In genomic region chr13:14004086-14004485, GRCm38 (mm10) we compare ENCODE assay signal across 11 mouse cellular contexts. TPM values are rescaled to one million over a fixed set of nuclear protein-coding genes. Genes with fewer than 3 reads are reported as not detected.
A peak's percentile ranks its signal among the peaks of the same experiment; 100 is the strongest.
DNase-seq lines count a peak whose midpoint lies in the region; ATAC-seq and TF ChIP-seq lines count a peak whose summit lies in the region.
"Had no signal": no experiment of that assay in that cellular context is flagged by ENCODE, and none has a peak within 500 bp of the region (broad histone marks: within the 10 kb centered on the region; RNA-seq: fewer than 3 reads in every experiment).

No protein-coding gene starts in this region.

- H3K4me2 ChIP-seq in liver, embryonic 14.5 days (ENCODE audit: low read depth) = no peak overlapping the region
- H3K4me2 ChIP-seq in liver, embryonic 11.5 days = no peak overlapping the region
- H3K4me2 ChIP-seq: embryonic facial prominence, embryonic 13.5 days had no signal

- TF ChIP-seq POLR2A in MEL (IDR thresholded peaks at IDR 0.05; ENCODE audit: control insufficient read depth in 1 of 2, insufficient read depth in 1 of 2, low read depth in 1 of 2, low read length in 2 of 2, poor library complexity in 1 of 2) = no peak

- H3K27me3 ChIP-seq in liver, embryonic 14.5 days (ENCODE audit: control insufficient read depth, insufficient read depth, low read length) = no peaks in the 10 kb centered on the region
- no peaks in the 10 kb centered on the region for H3K27me3 ChIP-seq in liver, embryonic 11.5 days (replicated peaks; ENCODE audit: control insufficient read depth, insufficient read depth, low read length)
- H3K27me3 ChIP-seq in MEL (ENCODE audit: control insufficient read depth in 1 of 2, insufficient read depth in 2 of 2, low read length in 2 of 2) = no peaks in the 10 kb centered on the region
- H3K27me3 ChIP-seq: embryonic facial prominence, embryonic 13.5 days had no signal

- no peaks in the 10 kb centered on the region for H3K9me3 ChIP-seq in liver, embryonic 14.5 days (ENCODE audit: control insufficient read depth, low read length)
- no peaks in the 10 kb centered on the region for H3K9me3 ChIP-seq in liver, embryonic 11.5 days (ENCODE audit: control insufficient read depth, low read length)
- no peaks in the 10 kb centered on the region for H3K9me3 ChIP-seq in MEL (replicated peaks; ENCODE audit: insufficient read depth, low read length)
- H3K9me3 ChIP-seq: embryonic facial prominence, embryonic 13.5 days had no signal

- no peak overlapping the region for H3K9ac ChIP-seq in liver, embryonic 14.5 days (replicated peaks)
- no peak overlapping the region for H3K9ac ChIP-seq in liver, embryonic 11.5 days (ENCODE audit: low read depth, low read length)
- H3K9ac ChIP-seq in MEL (ENCODE audit: control insufficient read depth, low read depth, low read length, poor library complexity, severe bottlenecking) = no peak overlapping the region
- H3K9ac ChIP-seq: embryonic facial prominence, embryonic 13.5 days had no signal

- no peak overlapping the region for H3K4me3 ChIP-seq in gastrocnemius, adult 2 months
- H3K4me3 ChIP-seq in liver, embryonic 14.5 days (ENCODE audit: insufficient read depth in 1 of 2, low read depth in 2 of 2, low read length in 2 of 2) = no peak overlapping the region
- no peak overlapping the region for H3K4me3 ChIP-seq in liver, embryonic 11.5 days (ENCODE audit: low read depth, low read length)
- H3K4me3 ChIP-seq in MEL (ENCODE audit: control insufficient read depth in 1 of 2, insufficient read depth in 1 of 2, low read depth in 2 of 2, low read length in 2 of 2) = no peak overlapping the region
- H3K4me3 ChIP-seq: embryonic facial prominence, embryonic 13.5 days had no signal

- ATAC-seq in liver, embryonic 14.5 days (ENCODE audit: insufficient read depth) = no peak
- no peak for ATAC-seq in liver, embryonic 11.5 days (replicated peaks; ENCODE audit: low FRiP score)
- 0 out of 2 replicates have a peak, but pooled peaks have one; percentile 35 for ATAC-seq in megakaryocyte, adult 5-6 weeks (ENCODE audit: poor library complexity, severe bottlenecking)

- peak; percentile 48 for TF ChIP-seq RAD21 in MEL (IDR thresholded peaks at IDR 0.05; ENCODE audit: low read depth, low read length)

- no peak overlapping the region for H3K27ac ChIP-seq in gastrocnemius, adult 2 months
- H3K27ac ChIP-seq in liver, embryonic 14.5 days = no peak overlapping the region
- H3K27ac ChIP-seq in liver, embryonic 11.5 days (ENCODE audit: low read depth, low read length) = no peak overlapping the region
- no peak overlapping the region for H3K27ac ChIP-seq in MEL (ENCODE audit: control insufficient read depth, low read depth, low read length)
- H3K27ac ChIP-seq: embryonic facial prominence, embryonic 13.5 days had no signal

- no peaks in the 10 kb centered on the region for H3K79me2 ChIP-seq in MEL (ENCODE audit: control insufficient read depth, insufficient read depth, low read length, poor library complexity)

- TF ChIP-seq EP300 in liver, embryonic 14.5 days (IDR thresholded peaks at IDR 0.05; ENCODE audit: low read depth) = no peak
- TF ChIP-seq EP300 in MEL (IDR thresholded peaks at IDR 0.05; ENCODE audit: low read depth in 1 of 2, low read length in 2 of 2) = no peak

- no peaks in the 10 kb centered on the region for H3K4me1 ChIP-seq in liver, embryonic 14.5 days (replicated peaks; ENCODE audit: control insufficient read depth in 2 of 2, insufficient read depth in 2 of 2, low read length in 1 of 2)
- no peaks in the 10 kb centered on the region for H3K4me1 ChIP-seq in liver, embryonic 11.5 days (replicated peaks; ENCODE audit: control insufficient read depth, insufficient read depth, low read length)
- H3K4me1 ChIP-seq in MEL (ENCODE audit: control insufficient read depth in 1 of 2, insufficient read depth in 2 of 2, low read length in 2 of 2) = no peaks in the 10 kb centered on the region
- H3K4me1 ChIP-seq: embryonic facial prominence, embryonic 13.5 days had no signal

- 68% methylated on average over 4 of the region's 4 CpGs for whole genome bisulfite sequencing in liver, embryonic 14.5 days (ENCODE audit: insufficient replicate concordance)
- 75% methylated on average over 4 of the region's 4 CpGs for WGBS in liver, embryonic 11.5 days

- no peak for DNase-seq in gastrocnemius, adult 2 months
- no peak for DNase-seq in gastrocnemius, postnatal 4 days (ENCODE audit: low spot score in 2 of 2)
- DNase-seq in liver, embryonic 14.5 days (ENCODE audit: low read depth in 3 of 3, low spot score in 3 of 3) = no peak
- no peak for DNase-seq in liver, embryonic 11.5 days (ENCODE audit: low spot score)
- peak; percentile 39 for DNase-seq in MEL (ENCODE audit: low read depth, low spot score)
- no peak for DNase-seq in urinary bladder, postnatal 10 days (ENCODE audit: low spot score)
- DNase-seq in frontal cortex, postnatal 36 days (ENCODE audit: low spot score in 2 of 2) = no peak
- DNase-seq: cerebellum, adult 9-10 months; layer of hippocampus, postnatal 36 days had no signal

- H3K36me3 ChIP-seq in liver, embryonic 14.5 days (replicated peaks; ENCODE audit: control insufficient read depth, insufficient read depth, low read depth) = peaks cover 60% of the 10 kb centered on the region
- peaks cover 23% of the 10 kb centered on the region for H3K36me3 ChIP-seq in liver, embryonic 11.5 days (ENCODE audit: control insufficient read depth, insufficient read depth, low read length)
- H3K36me3 ChIP-seq in MEL (ENCODE audit: control insufficient read depth in 1 of 2, insufficient read depth in 2 of 2, low read length in 2 of 2) = peaks cover 0 to 44% of the 10 kb centered on the region in 2 experiments; a peak in 3 of 4 replicates

- intact Hi-C loops in gastrocnemius, adult 2 months (cut with DNase I) = loop anchor here (10.0 kb wide), 1 partner anchor 131 kb away; no protein-coding TSS in a partner anchor

- TF ChIP-seq CTCF in gastrocnemius, adult 2 months (IDR thresholded peaks at IDR 0.05) = peak; percentile 36; the same call in 1 of the 2 replicates
- TF ChIP-seq CTCF in liver, embryonic 14.5 days (IDR thresholded peaks at IDR 0.05; ENCODE audit: low read depth) = peak; percentile 43
- peak in 2 of 3 experiments; percentile 22 to 39; a peak in 2 of 6 replicates for TF ChIP-seq CTCF in MEL (IDR thresholded peaks at IDR 0.05 in 2 of 3, conservative IDR thresholded peaks at IDR 0.05 in 1 of 3; ENCODE audit: control insufficient read depth in 1 of 3, insufficient read depth in 1 of 3, low read depth in 2 of 3, low read length in 3 of 3, poor library complexity in 1 of 3, severe bottlenecking in 1 of 3)

TF ChIP-seq in MEL, 35 proteins besides CTCF, POLR2A, EP300 and RAD21:
- no peak for TF ChIP-seq ETS1 (IDR thresholded peaks at IDR 0.05; ENCODE audit: low read depth, low read length)
- no peak for TF ChIP-seq RCOR1 (IDR thresholded peaks at IDR 0.05; ENCODE audit: low read depth, low read length)
- peak; percentile 48 for TF ChIP-seq SMC3 (IDR thresholded peaks at IDR 0.05; ENCODE audit: low read depth, low read length)
- peak; percentile 53 for TF ChIP-seq ZC3H11A (IDR thresholded peaks at IDR 0.05; ENCODE audit: low read depth, low read length)

RNA-seq across cellular contexts. Expression of gene Tbce, which starts 35.4 kb away (rescaled TPM):
- total RNA-seq in gastrocnemius, adult 2 months (2021) = 10 to 100 TPM; 16.6 to 18.9 TPM
- total RNA-seq in gastrocnemius, postnatal 4 days (2021) = 10 to 100 TPM; 29.4 to 31.1 TPM
- 24.0 and 34.6 TPM in 2 replicates for polyA plus RNA-seq in liver, embryonic 14.5 days (2012; rRNA removed)
- polyA plus RNA-seq in liver, embryonic 14.5 days (2014; fragmentation: Nextera tagmentation; extraction: Ambion mirVana) = 27.5 and 28.3 TPM in 2 replicates
- 49.3 and 50.9 TPM in 2 replicates for polyA plus RNA-seq in liver, embryonic 11.5 days (2014; fragmentation: Nextera tagmentation; extraction: Ambion mirVana)
- total RNA-seq in MEL (2012; rRNA removed) = 35.3 and 36.8 TPM in 2 replicates
- 10 to 100 TPM in 1 of 2 experiments, not detected in 1; 56.9 TPM for polyA plus RNA-seq in MEL (2012; ENCODE audit: insufficient read depth in 1 of 2, insufficient read length in 2 of 2, low read depth in 1 of 2, low replicate concordance in 2 of 2, missing spikeins in 1 of 2)
- total RNA-seq in megakaryocyte, adult 5-6 weeks (2015) = 60.2 and 62.8 TPM in 2 replicates
- 49.6 and 49.8 TPM in 2 replicates for total RNA-seq in megakaryocyte, adult 5-6 weeks (2017)

RNA-seq across cellular contexts. Expression of gene B3galnt2, which starts 49.8 kb away (rescaled TPM):
- 10 to 100 TPM; 88.5 to 89.4 TPM for total RNA-seq in gastrocnemius, adult 2 months (2021)
- total RNA-seq in gastrocnemius, postnatal 4 days (2021) = 10 to 100 TPM; 29.3 to 33.4 TPM
- 15.4 and 20.5 TPM in 2 replicates for polyA plus RNA-seq in liver, embryonic 14.5 days (2012; rRNA removed)
- polyA plus RNA-seq in liver, embryonic 14.5 days (2014; fragmentation: Nextera tagmentation; extraction: Ambion mirVana) = 20.0 and 25.0 TPM in 2 replicates
- 62.7 and 66.8 TPM in 2 replicates for polyA plus RNA-seq in liver, embryonic 11.5 days (2014; fragmentation: Nextera tagmentation; extraction: Ambion mirVana)
- 67.4 and 73.8 TPM in 2 replicates for total RNA-seq in MEL (2012; rRNA removed)
- 10 to 100 TPM in 1 of 2 experiments, not detected in 1; 61.7 TPM for polyA plus RNA-seq in MEL (2012; ENCODE audit: insufficient read depth in 1 of 2, insufficient read length in 2 of 2, low read depth in 1 of 2, low replicate concordance in 2 of 2, missing spikeins in 1 of 2)
- total RNA-seq in megakaryocyte, adult 5-6 weeks (2015) = 24.3 and 25.9 TPM in 2 replicates
- total RNA-seq in megakaryocyte, adult 5-6 weeks (2017) = 16.8 and 20.5 TPM in 2 replicates

RNA-seq across cellular contexts. Expression of gene Arid4b, which starts 58.9 kb away (rescaled TPM):
- total RNA-seq in gastrocnemius, adult 2 months (2021) = 10 to 100 TPM; 14.0 TPM
- total RNA-seq in gastrocnemius, postnatal 4 days (2021) = 10 to 100 TPM; 25.9 to 29.2 TPM
- 3.4 and 5.2 TPM in 2 replicates for polyA plus RNA-seq in liver, embryonic 14.5 days (2012; rRNA removed)
- polyA plus RNA-seq in liver, embryonic 14.5 days (2014; fragmentation: Nextera tagmentation; extraction: Ambion mirVana) = 11.7 and 12.8 TPM in 2 replicates
- polyA plus RNA-seq in liver, embryonic 11.5 days (2014; fragmentation: Nextera tagmentation; extraction: Ambion mirVana) = 42.2 and 45.2 TPM in 2 replicates
- 8.0 and 8.5 TPM in 2 replicates for total RNA-seq in MEL (2012; rRNA removed)
- polyA plus RNA-seq in MEL (2012; ENCODE audit: insufficient read depth in 1 of 2, insufficient read length in 2 of 2, low read depth in 1 of 2, low replicate concordance in 2 of 2, missing spikeins in 1 of 2) = 10 to 100 TPM; 13.0 to 24.8 TPM
- 21.1 and 22.1 TPM in 2 replicates for total RNA-seq in megakaryocyte, adult 5-6 weeks (2015)
- total RNA-seq in megakaryocyte, adult 5-6 weeks (2017) = 31.5 and 32.6 TPM in 2 replicates

RNA-seq across cellular contexts. Expression of gene Ggps1, which starts 59.2 kb away (rescaled TPM):
- total RNA-seq in gastrocnemius, adult 2 months (2021) = 10 to 100 TPM; 15.1 to 19.4 TPM
- 10 to 100 TPM; 24.1 to 29.7 TPM for total RNA-seq in gastrocnemius, postnatal 4 days (2021)
- 4.4 and 5.9 TPM in 2 replicates for polyA plus RNA-seq in liver, embryonic 14.5 days (2012; rRNA removed)
- 10.9 and 12.3 TPM in 2 replicates for polyA plus RNA-seq in liver, embryonic 14.5 days (2014; fragmentation: Nextera tagmentation; extraction: Ambion mirVana)
- 27.4 and 29.8 TPM in 2 replicates for polyA plus RNA-seq in liver, embryonic 11.5 days (2014; fragmentation: Nextera tagmentation; extraction: Ambion mirVana)
- 23.3 and 25.1 TPM in 2 replicates for total RNA-seq in MEL (2012; rRNA removed)
- polyA plus RNA-seq in MEL (2012; ENCODE audit: insufficient read depth in 1 of 2, insufficient read length in 2 of 2, low read depth in 1 of 2, low replicate concordance in 2 of 2, missing spikeins in 1 of 2) = 10 to 100 TPM in 1 of 2 experiments, not detected in 1; 31.3 TPM
- 24.6 and 31.2 TPM in 2 replicates for total RNA-seq in megakaryocyte, adult 5-6 weeks (2015)
- total RNA-seq in megakaryocyte, adult 5-6 weeks (2017) = 21.1 and 23.5 TPM in 2 replicates
